Mouse (Mus musculus) adipocyte (in vitro differentiated cells): Measurements from ENCODE around the gene Msl1.

Experiments used
- DNase-seq: peaks from one replicate; pipeline ENCODE4 v3.0.0-alpha.2; 2016; ENCODE audit warnings: low spot score

Msl1 gene

GRCm38 (mm10) chr11:98846016-98846415 lies 50.7 kb downstream of the Msl1 start:
- no peak for DNase-seq

- no peak for DNase-seq
These were observed 51.7 kb downstream of the Msl1 start for GRCm38 (mm10) chr11:98846865-98847604.

GRCm38 (mm10) chr11:98849196-98849894 lies 54.0 kb downstream of the Msl1 start:
- DNase-seq, result no peak

- DNase-seq, result no peak
These were observed 55.1 kb downstream of the Msl1 start for GRCm38 (mm10) chr11:98850100-98851093.

GRCm38 (mm10) chr11:98854116-98854515 lies 58.8 kb downstream of the Msl1 start:
- no peak for DNase-seq

- no peak for DNase-seq
These were observed 59.3 kb downstream of the Msl1 start for GRCm38 (mm10) chr11:98854659-98855058.
